Mouse (Mus musculus) neural tube, embryonic 15.5 days (tissue): ENCODE measurements around the gene Inafm2. TPM values are rescaled to one million over a fixed set of nuclear protein-coding genes. Genes with fewer than 3 reads are reported as not detected.

Experiments
- ATAC-seq: fragments of 200-750 bp; cut with Nextera tagmentation; 2 replicates; pipeline ENCODE4 v1.8.0; 2017; ENCODE audit warnings: mild to moderate bottlenecking, moderate TSS enrichment, moderate library complexity; ENCODE audit not compliant: low FRiP score
- H3K27ac ChIP-seq: fragments of 300-500 bp; sonication (generic); replicated peaks from 2 replicates; pipeline ENCODE4 v1.5.1; 2015; ENCODE audit warnings: mild to moderate bottlenecking, inconsistent platforms
- H3K27me3 ChIP-seq: fragments of 300-500 bp; sonication (generic); replicated peaks from 2 replicates; pipeline ENCODE4 v1.6.1; 2015; ENCODE audit warnings: inconsistent platforms
- H3K36me3 ChIP-seq: fragments of 300-500 bp; sonication (generic); 2 replicates; pipeline ENCODE4 v1.6.1; 2015; ENCODE audit warnings: inconsistent platforms
- H3K4me1 ChIP-seq: fragments of 300-500 bp; sonication (generic); 2 replicates; pipeline ENCODE4 v1.6.1; 2015; ENCODE audit warnings: inconsistent platforms
- H3K4me2 ChIP-seq: fragments of 300-500 bp; sonication (generic); 2 replicates; pipeline ENCODE4 v1.6.1; 2015; ENCODE audit warnings: inconsistent platforms, mild to moderate bottlenecking, moderate library complexity
- H3K4me3 ChIP-seq: fragments of 300-500 bp; sonication (generic); replicated peaks from 2 replicates; pipeline ENCODE4 v1.5.1; 2015; ENCODE audit warnings: mild to moderate bottlenecking, inconsistent platforms
- H3K9ac ChIP-seq: fragments of 300-500 bp; sonication (generic); replicated peaks from 2 replicates; pipeline ENCODE4 v1.6.1; 2015; ENCODE audit warnings: mild to moderate bottlenecking, inconsistent platforms
- H3K9me3 ChIP-seq: fragments of 300-500 bp; sonication (generic); replicated peaks from 2 replicates; pipeline ENCODE4 v1.6.1; 2016; ENCODE audit warnings: inconsistent platforms
- WGBS: fragments of 180-500 bp; shearing (Covaris S2); methylation state at CpG from one replicate; pipeline ENCODE4 v1.1.7; 2015; ENCODE audit warnings: mixed read lengths; 5-methylcytosine and 5-hydroxymethylcytosine counted together
- polyA plus RNA-seq: library from polyadenylated mRNA; unstranded; fragments of >200 nt; fragmentation: Nextera tagmentation; extraction: Ambion mirVana; gene quantifications from 2 replicates; pipeline ENCODE4 v1.2.1, GENCODE M21; 2015

Inafm2 gene
- polyA plus RNA-seq, 1 experiment from 2014 or later: 22.0 TPM

GRCm38 (mm10) chr2:118747301-118747960 is 1.9 kb downstream of the Inafm2 start:
- H3K4me1 ChIP-seq: peaks cover 65% of the 10 kb centered on the region
- peaks cover 12% of the 10 kb centered on the region; the same call in 1 of the 2 replicates for H3K27me3 ChIP-seq
- 34% methylated on average over 10 of the region's 10 CpGs for WGBS
- H3K9me3 ChIP-seq: no peaks in the 10 kb centered on the region
- H3K4me2 ChIP-seq: peak overlapping the region; percentile 89
- H3K36me3 ChIP-seq: no peaks in the 10 kb centered on the region; the same call in 1 of the 2 replicates
- peak overlapping the region; percentile 62 for H3K4me3 ChIP-seq
- peak overlapping the region; percentile 71 for H3K9ac ChIP-seq
- H3K27ac ChIP-seq: no peak overlapping the region; the same call in 1 of the 2 replicates
- no peak for ATAC-seq

GRCm38 (mm10) chr2:118749341-118749884 is 3.9 kb downstream of the Inafm2 start:
- Histone ChIP-seq H3K36me3 (no peaks in the 10 kb centered on the region; the same call in 1 of the 2 replicates), H3K4me1 (peaks cover 56% of the 10 kb centered on the region), H3K4me3 (no peak overlapping the region), H3K9me3 (no peaks in the 10 kb centered on the region), H3K27ac (peak overlapping the region; percentile 30; the same call in 1 of the 2 replicates), H3K4me2 (peak overlapping the region; percentile 26), H3K9ac (peak overlapping the region; percentile 15; the same call in 1 of the 2 replicates), H3K27me3 (0 out of 2 replicates have a peak, but pooled peaks cover 5% of the 10 kb centered on the region)
- ATAC-seq: no peak
- WGBS: 21% methylated on average over 10 of the region's 10 CpGs

- Histone ChIP-seq H3K9me3 (no peaks in the 10 kb centered on the region), H3K36me3 (no peaks in the 10 kb centered on the region; the same call in 1 of the 2 replicates), H3K27me3 (no peaks in the 10 kb centered on the region), H3K27ac (0 out of 2 replicates have a peak overlapping the region, but pooled peaks have one; percentile 23), H3K4me2 (peak overlapping the region; percentile 26; the same call in 1 of the 2 replicates), H3K9ac (no peak overlapping the region), H3K4me1 (peaks cover 46% of the 10 kb centered on the region), H3K4me3 (no peak overlapping the region)
- no peak for ATAC-seq
- 66% methylated on average over 8 of the region's 8 CpGs for WGBS
These were observed 4.9 kb downstream of the Inafm2 start for GRCm38 (mm10) chr2:118750476-118750875.

- H3K9ac ChIP-seq: no peak overlapping the region
- 66% methylated on average over 16 of the region's 16 CpGs for WGBS
- ATAC-seq: no peak
These were observed 6.6 kb downstream of the Inafm2 start for GRCm38 (mm10) chr2:118751896-118752791.

GRCm38 (mm10) chr2:118752792-118753108 is 7.2 kb downstream of the Inafm2 start:
- Histone ChIP-seq H3K9ac (no peak overlapping the region), H3K4me1 (peaks cover 33% of the 10 kb centered on the region), H3K4me2 (no peak overlapping the region), H3K9me3 (no peaks in the 10 kb centered on the region), H3K27ac (no peak overlapping the region), H3K4me3 (no peak overlapping the region), H3K36me3 (no peaks in the 10 kb centered on the region; the same call in 1 of the 2 replicates), H3K27me3 (no peaks in the 10 kb centered on the region)
- 71% methylated on average over 4 of the region's 4 CpGs for WGBS
- no peak for ATAC-seq

More at GRCm38 (mm10) chr2:118751896-118752791, 6.6 kb downstream of the Inafm2 start:
- Histone ChIP-seq H3K27me3 (no peaks in the 10 kb centered on the region), H3K4me1 (peaks cover 39% of the 10 kb centered on the region), H3K4me3 (no peak overlapping the region), H3K27ac (no peak overlapping the region), H3K4me2 (no peak overlapping the region), H3K9me3 (no peaks in the 10 kb centered on the region), H3K36me3 (no peaks in the 10 kb centered on the region; the same call in 1 of the 2 replicates)

- Histone ChIP-seq H3K4me2 (no peak overlapping the region), H3K9ac (no peak overlapping the region), H3K36me3 (no peaks in the 10 kb centered on the region; the same call in 1 of the 2 replicates), H3K9me3 (no peaks in the 10 kb centered on the region), H3K4me3 (no peak overlapping the region), H3K27ac (no peak overlapping the region), H3K4me1 (peaks cover 20% of the 10 kb centered on the region), H3K27me3 (no peaks in the 10 kb centered on the region)
- 86% methylated on average over 5 of the region's 5 CpGs for WGBS
- ATAC-seq: no peak
These were observed 8.6 kb downstream of the Inafm2 start for GRCm38 (mm10) chr2:118754143-118754542.

GRCm38 (mm10) chr2:118755407-118755806 is 9.8 kb downstream of the Inafm2 start:
- Histone ChIP-seq H3K4me3 (no peak overlapping the region), H3K36me3 (no peaks in the 10 kb centered on the region; the same call in 1 of the 2 replicates), H3K4me2 (no peak overlapping the region), H3K4me1 (peaks cover 12% of the 10 kb centered on the region), H3K27me3 (no peaks in the 10 kb centered on the region; the same call in 1 of the 2 replicates), H3K27ac (no peak overlapping the region), H3K9me3 (no peaks in the 10 kb centered on the region), H3K9ac (no peak overlapping the region)
- 85% methylated on average over 6 of the region's 6 CpGs for WGBS
- ATAC-seq: no peak

GRCm38 (mm10) chr2:118756103-118756502 is 10.5 kb downstream of the Inafm2 start:
- Histone ChIP-seq H3K27me3 (no peaks in the 10 kb centered on the region; the same call in 1 of the 2 replicates), H3K36me3 (no peaks in the 10 kb centered on the region), H3K4me2 (no peak overlapping the region), H3K27ac (no peak overlapping the region), H3K4me3 (no peak overlapping the region), H3K9me3 (no peaks in the 10 kb centered on the region), H3K4me1 (peaks cover 16% of the 10 kb centered on the region), H3K9ac (no peak overlapping the region)
- 87% methylated on average over 4 of the region's 4 CpGs for WGBS
- ATAC-seq: no peak

GRCm38 (mm10) chr2:118759828-118760227 is 14.3 kb downstream of the Inafm2 start:
- no peak overlapping the region for H3K4me3 ChIP-seq
- no peaks in the 10 kb centered on the region; the same call in 1 of the 2 replicates for H3K27me3 ChIP-seq
- WGBS: 7% methylated on average over 8 of the region's 8 CpGs
- H3K9me3 ChIP-seq: no peaks in the 10 kb centered on the region
- no peak overlapping the region for H3K27ac ChIP-seq
- H3K4me2 ChIP-seq: peak overlapping the region; percentile 19; the same call in 1 of the 2 replicates
- H3K4me1 ChIP-seq: peaks cover 41% of the 10 kb centered on the region
- ATAC-seq: peak; percentile 59; the same call in 1 of the 2 replicates
- no peak overlapping the region for H3K9ac ChIP-seq
- H3K36me3 ChIP-seq: no peaks in the 10 kb centered on the region

- Histone ChIP-seq H3K36me3 (no peaks in the 10 kb centered on the region), H3K27ac (no peak overlapping the region), H3K9ac (no peak overlapping the region), H3K4me2 (no peak overlapping the region), H3K4me3 (no peak overlapping the region), H3K9me3 (no peaks in the 10 kb centered on the region), H3K27me3 (no peaks in the 10 kb centered on the region; the same call in 1 of the 2 replicates), H3K4me1 (peaks cover 41% of the 10 kb centered on the region)
- 86% methylated on average over 11 of the region's 11 CpGs for WGBS
- no peak for ATAC-seq
These were observed 14.9 kb downstream of the Inafm2 start for GRCm38 (mm10) chr2:118760311-118761025.

- Histone ChIP-seq H3K9me3 (no peaks in the 10 kb centered on the region), H3K4me1 (peaks cover 41% of the 10 kb centered on the region), H3K27me3 (no peaks in the 10 kb centered on the region; the same call in 1 of the 2 replicates), H3K36me3 (no peaks in the 10 kb centered on the region), H3K27ac (peak overlapping the region; percentile 84), H3K9ac (no peak overlapping the region), H3K4me2 (peak overlapping the region; percentile 46), H3K4me3 (no peak overlapping the region)
- WGBS: 83% methylated on average over 12 of the region's 12 CpGs
- ATAC-seq: no peak
These were observed 15.8 kb downstream of the Inafm2 start for GRCm38 (mm10) chr2:118761358-118761757.
